Mouse (Mus musculus) embryonic facial prominence, embryonic 13.5 days (tissue): Measurements from ENCODE around the gene Hist1h2bn. TPM values are rescaled to one million over a fixed set of nuclear protein-coding genes. Genes with fewer than 3 reads are reported as not detected.
A peak's percentile ranks its signal among the peaks of the same experiment; 100 is the strongest.
"Not testable (repeated sequence)": the region's sequence is repeated elsewhere in the genome, so short reads cannot be mapped to it uniquely, and the experiment has no call there.

Experiments used
- ATAC-seq: fragments of 200-750 bp; cut with Nextera tagmentation; 2 replicates; pipeline ENCODE4 v1.8.0; 2017; ENCODE audit warnings: low read depth; ENCODE audit not compliant: insufficient number of reproducible peaks, insufficient read depth, low FRiP score, low TSS enrichment
- H3K27ac ChIP-seq: fragments of 300-500 bp; sonication (generic); 2 replicates; pipeline ENCODE4 v1.5.1; 2015; ENCODE audit warnings: moderate library complexity, mild to moderate bottlenecking, inconsistent platforms
- H3K27me3 ChIP-seq: fragments of 300-500 bp; sonication (generic); 2 replicates; pipeline ENCODE4 v1.6.1; 2015; ENCODE audit warnings: mild to moderate bottlenecking, inconsistent platforms
- H3K36me3 ChIP-seq: fragments of 300-500 bp; sonication (generic); 2 replicates; pipeline ENCODE4 v1.6.1; 2015; ENCODE audit warnings: mild to moderate bottlenecking, inconsistent platforms
- H3K4me1 ChIP-seq: fragments of 300-500 bp; sonication (generic); 2 replicates; pipeline ENCODE4 v1.6.1; 2015; ENCODE audit warnings: inconsistent platforms
- H3K4me2 ChIP-seq: fragments of 300-500 bp; sonication (generic); 2 replicates; pipeline ENCODE4 v1.6.1; 2015; ENCODE audit warnings: moderate library complexity, mild to moderate bottlenecking, inconsistent platforms
- H3K4me3 ChIP-seq: fragments of 300-500 bp; sonication (generic); 2 replicates; pipeline ENCODE4 v1.5.1; 2015; ENCODE audit warnings: mild to moderate bottlenecking, inconsistent platforms
- H3K9ac ChIP-seq: fragments of 300-500 bp; sonication (generic); 2 replicates; pipeline ENCODE4 v1.6.1; 2015; ENCODE audit warnings: mild to moderate bottlenecking, inconsistent platforms
- H3K9me3 ChIP-seq: fragments of 300-500 bp; sonication (generic); 2 replicates; pipeline ENCODE4 v1.6.1; 2016; ENCODE audit warnings: inconsistent platforms
- WGBS: fragments of 180-500 bp; shearing (Covaris S2); methylation state at CpG from one replicate; pipeline ENCODE4 v1.1.7; 2015; ENCODE audit warnings: mixed read lengths; 5-methylcytosine and 5-hydroxymethylcytosine counted together
- polyA plus RNA-seq: library from polyadenylated mRNA; unstranded; fragments of >200 nt; fragmentation: Nextera tagmentation; extraction: Ambion mirVana; gene quantifications from 2 replicates; pipeline ENCODE4 v1.2.1, GENCODE M21; 2015

Gene Hist1h2bn
- polyA plus RNA-seq, 1 experiment from 2014 or later: 6.2 TPM

DNA sequence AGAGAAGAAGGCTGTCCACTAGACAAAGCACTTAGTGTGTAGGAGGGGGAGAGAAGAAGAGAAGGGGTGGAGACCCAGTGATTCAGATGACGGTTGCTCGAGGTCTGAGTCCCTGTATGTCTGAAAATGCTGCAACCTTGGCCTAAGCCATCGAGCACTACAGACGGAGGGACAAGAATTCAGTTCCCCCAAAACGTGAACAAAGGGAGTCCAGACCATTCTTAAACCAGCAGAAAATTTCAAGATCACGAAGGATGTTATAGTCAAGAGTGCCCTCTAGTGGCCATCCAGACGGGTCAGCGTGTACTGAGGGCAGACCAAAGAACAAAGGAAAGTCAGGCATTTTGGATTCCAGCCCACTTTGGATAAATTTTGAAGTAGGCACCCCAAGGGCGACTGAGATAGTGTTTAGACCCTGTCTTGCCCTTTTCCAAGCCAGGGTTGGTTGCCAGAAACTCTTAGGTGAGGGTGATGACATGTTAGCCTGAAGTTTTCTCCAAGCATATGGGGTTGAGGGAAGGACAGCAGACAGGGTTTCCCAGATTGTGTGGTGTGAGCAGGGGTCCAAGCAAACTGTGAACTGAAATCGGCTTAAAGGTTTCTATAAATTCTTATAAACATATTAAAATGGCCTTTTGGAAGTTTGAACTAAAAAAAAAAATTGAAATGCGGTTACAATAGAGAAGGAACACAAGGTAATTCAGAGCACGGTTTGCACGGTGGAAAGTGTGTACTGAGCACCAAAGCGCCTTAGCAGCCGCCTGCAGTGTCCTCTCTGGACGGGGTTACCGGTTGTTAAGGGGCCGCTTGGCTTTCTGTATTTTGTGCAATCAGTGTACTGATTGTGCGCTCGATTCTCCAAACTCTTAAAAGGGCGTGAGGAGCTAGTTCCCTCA lies 19.7 kb upstream of the Hist1h2bn start:
- Histone ChIP-seq H3K27me3 (no peaks in the 10 kb centered on the region), H3K36me3 (no peaks in the 10 kb centered on the region), H3K27ac (peak overlapping the region; percentile 99), H3K9ac (peak overlapping the region; percentile 80), H3K4me1 (peaks cover 12% of the 10 kb centered on the region), H3K9me3 (no peaks in the 10 kb centered on the region), H3K4me3 (peak overlapping the region; percentile 53), H3K4me2 (peak overlapping the region; percentile 66)
- WGBS: under 1% methylated on average over 21 of the region's 21 CpGs
- peak; percentile 72; the same call in 1 of the 2 replicates for ATAC-seq

DNA sequence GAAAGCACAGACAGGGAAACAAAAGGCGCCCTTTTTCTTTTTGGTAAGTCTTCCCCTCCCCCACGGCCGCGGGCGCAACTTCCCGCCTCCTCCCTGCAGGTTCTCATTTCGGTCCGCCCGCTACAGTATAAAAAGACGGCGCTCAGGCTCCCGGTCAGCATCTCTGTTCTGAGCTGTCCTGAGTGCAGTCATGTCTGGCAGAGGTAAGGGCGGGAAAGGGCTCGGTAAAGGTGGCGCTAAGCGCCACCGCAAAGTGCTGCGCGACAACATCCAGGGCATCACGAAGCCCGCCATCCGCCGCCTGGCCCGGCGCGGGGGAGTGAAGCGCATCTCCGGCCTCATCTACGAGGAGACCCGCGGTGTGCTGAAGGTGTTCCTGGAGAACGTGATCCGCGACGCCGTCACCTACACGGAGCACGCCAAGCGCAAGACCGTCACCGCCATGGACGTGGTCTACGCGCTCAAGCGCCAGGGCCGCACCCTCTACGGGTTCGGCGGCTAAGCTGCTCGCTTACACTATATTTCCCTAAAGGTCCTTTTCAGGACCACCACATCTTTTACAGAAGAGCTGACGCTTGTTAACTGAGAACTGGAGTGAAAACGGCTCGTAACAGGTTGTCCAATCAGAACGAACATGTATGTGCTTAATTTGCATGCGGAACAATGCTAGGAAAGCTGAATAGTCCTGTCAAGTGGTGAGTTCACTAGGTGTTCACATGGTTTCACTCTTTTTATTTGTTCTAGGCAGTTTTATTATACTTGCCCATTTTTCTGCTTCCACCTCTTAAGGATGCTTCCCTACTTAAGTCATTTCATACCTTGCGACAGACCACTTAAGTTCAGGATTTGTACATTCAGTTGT lies 18.8 kb upstream of the Hist1h2bn start, which contains the start of gene Hist1h4j:
Gene Hist1h4j, plus strand, starts transcription at position 159 of the 862 bp plus-strand sequence.
- H3K9ac ChIP-seq: peak within 1 kb of the TSS; percentile 80
- not testable (repeated sequence) for H3K36me3 ChIP-seq, H3K9me3 ChIP-seq, H3K27me3 ChIP-seq
- H3K4me2 ChIP-seq: peak within 1 kb of the TSS; percentile 66
- ATAC-seq: peak; percentile 90
- peak within 1 kb of the TSS; percentile 99 for H3K27ac ChIP-seq
- WGBS: under 1% methylated on average over 39 of the region's 56 CpGs
- peaks cover 12% of the 10 kb centered on the region for H3K4me1 ChIP-seq
- H3K4me3 ChIP-seq: peak within 1 kb of the TSS; percentile 53

DNA sequence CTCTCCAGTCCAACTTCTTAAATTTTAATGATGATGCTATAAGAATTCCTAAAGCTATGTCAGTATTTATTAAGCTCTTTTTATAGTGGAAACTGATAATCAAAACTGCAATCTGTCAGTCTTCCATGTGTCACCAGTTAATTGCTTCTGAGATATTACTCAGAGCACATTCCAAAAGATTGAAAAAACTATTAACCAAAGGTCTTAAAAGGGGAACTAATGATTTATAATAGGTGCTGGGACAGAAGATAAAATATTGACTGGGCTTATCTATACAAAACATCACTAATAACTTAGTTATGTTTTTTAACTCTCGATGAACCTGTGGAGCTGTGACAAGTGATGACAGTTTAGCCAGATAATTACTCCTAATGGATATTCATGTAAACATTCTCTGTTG lies 8.9 kb upstream of the Hist1h2bn start:
- WGBS: 87% methylated on average over 1 of the region's 1 CpGs

DNA sequence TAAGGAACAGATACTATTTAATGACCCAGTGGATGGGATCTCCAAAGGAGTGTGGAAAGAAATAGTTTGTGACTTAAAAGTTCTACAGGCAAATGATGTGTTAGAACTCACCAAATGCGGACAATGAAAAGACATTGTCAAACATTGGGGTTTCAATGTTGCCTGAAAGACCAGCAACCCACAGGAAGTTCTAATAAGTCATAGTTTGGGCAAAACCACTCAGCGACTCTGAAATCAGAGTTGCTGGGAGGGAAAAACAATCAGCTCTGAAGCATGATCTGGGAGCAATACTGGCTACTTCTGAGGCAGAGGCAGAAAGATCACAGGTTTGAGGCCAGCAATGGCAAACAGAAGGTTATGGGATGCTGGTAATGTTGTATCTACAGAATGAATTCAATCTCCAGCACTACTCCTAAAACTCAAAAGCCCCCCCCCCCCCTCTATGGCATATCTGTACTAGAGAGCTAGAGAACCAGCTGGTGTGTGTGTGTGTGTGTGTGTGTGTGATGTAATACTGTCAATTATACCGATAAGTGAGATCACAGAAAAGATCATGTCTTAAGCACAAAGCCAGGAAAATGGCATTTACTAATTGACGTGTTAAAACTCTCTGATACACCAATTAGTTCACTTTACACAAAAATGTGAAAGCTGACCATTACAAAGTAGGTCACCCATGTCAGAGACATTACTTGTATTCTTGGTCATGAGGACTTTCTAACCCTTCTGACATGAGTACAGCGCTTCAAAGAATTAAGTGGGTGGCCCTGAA lies 4.3 kb upstream of the Hist1h2bn start:
- Histone ChIP-seq H3K9me3 (no peaks in the 10 kb centered on the region), H3K4me2 (peak overlapping the region; percentile 84), H3K4me1 (peaks cover 18% of the 10 kb centered on the region), H3K27ac (peak overlapping the region; percentile 98), H3K27me3 (no peaks in the 10 kb centered on the region), H3K4me3 (peak overlapping the region; percentile 58), H3K36me3 (no peaks in the 10 kb centered on the region), H3K9ac (peak overlapping the region; percentile 79)
- no peak for ATAC-seq
- WGBS: 5% methylated on average over 5 of the region's 5 CpGs

More for the DNA sequence above, 8.9 kb upstream of the Hist1h2bn start:
- Histone ChIP-seq H3K27me3 (no peaks in the 10 kb centered on the region), H3K36me3 (no peaks in the 10 kb centered on the region), H3K4me1 (peaks cover 8% of the 10 kb centered on the region; the same call in 1 of the 2 replicates), H3K9ac (no peak overlapping the region), H3K9me3 (no peaks in the 10 kb centered on the region), H3K4me3 (no peak overlapping the region), H3K4me2 (no peak overlapping the region), H3K27ac (no peak overlapping the region)
- no peak for ATAC-seq

DNA sequence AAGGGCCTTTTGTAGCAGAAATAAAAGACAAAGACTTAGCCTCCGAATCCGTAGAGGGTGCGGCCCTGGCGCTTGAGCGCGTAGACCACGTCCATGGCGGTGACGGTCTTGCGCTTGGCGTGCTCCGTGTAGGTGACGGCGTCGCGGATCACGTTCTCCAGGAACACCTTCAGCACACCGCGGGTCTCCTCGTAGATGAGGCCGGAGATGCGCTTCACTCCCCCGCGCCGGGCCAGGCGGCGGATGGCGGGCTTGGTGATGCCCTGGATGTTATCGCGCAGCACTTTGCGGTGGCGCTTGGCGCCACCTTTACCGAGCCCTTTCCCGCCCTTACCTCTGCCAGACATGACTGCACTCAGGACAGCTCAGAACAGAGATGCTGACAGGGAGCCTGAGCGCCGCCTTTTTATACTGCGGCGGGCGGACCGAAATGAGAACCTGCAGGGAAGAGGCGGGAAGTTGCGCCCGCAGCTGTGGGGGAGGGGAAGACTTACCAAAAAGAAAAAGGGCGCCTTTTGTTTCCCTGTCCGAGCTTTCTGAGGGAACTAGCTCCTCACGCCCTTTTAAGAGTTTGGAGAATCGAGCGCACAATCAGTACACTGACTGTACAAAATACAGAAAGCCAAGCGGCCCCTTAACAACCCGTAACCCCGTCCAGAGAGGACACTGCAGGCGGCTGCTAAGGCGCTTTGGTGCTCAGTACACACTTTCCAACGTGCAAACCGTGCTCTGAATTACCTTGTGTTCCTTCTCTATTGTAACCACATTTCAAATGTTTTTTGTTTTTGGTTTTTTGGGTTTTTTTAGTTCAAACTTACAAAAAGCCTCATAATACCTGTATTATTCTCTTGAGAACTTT lies 3.5 kb upstream of the Hist1h2bn start, which contains the start of gene Hist1h4k:
Gene Hist1h4k, minus strand, starts transcription at position 347 of the 859 bp plus-strand sequence.
- under 1% methylated on average over 49 of the region's 56 CpGs for WGBS

DNA sequence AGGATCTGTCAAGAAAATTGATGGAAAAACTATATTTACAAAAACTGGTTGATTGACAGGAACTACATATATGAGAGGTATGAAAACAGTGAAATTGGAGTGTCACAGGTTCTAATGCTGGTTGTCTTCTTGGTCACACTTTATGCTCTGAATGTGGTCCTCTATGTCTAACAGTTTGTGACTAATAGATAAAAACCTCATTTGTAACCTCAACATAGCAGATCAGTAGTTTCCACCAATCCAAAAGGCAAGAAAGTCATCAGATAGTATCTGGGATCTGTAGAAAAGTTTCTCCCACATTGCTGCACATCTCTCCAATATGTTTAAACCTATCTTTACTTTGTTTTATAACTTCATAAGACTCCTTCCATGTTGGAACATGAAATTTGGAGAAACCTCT lies 2.5 kb upstream of the Hist1h2bn start:
- ATAC-seq: no peak
- Histone ChIP-seq H3K9ac (no peak overlapping the region), H3K27ac (peak overlapping the region; percentile 95; the same call in 1 of the 2 replicates), H3K4me2 (no peak overlapping the region), H3K27me3 (no peaks in the 10 kb centered on the region), H3K4me3 (no peak overlapping the region), H3K36me3 (no peaks in the 10 kb centered on the region), H3K9me3 (no peaks in the 10 kb centered on the region), H3K4me1 (peaks cover 18% of the 10 kb centered on the region)

More for the DNA sequence above, 3.5 kb upstream of the Hist1h2bn start, which contains the start of gene Hist1h4k:
- peak; percentile 85 for ATAC-seq
- Histone ChIP-seq H3K4me1 (peaks cover 18% of the 10 kb centered on the region), H3K4me3 (peak within 1 kb of the TSS; percentile 58), H3K27ac (peak within 1 kb of the TSS; percentile 98), H3K4me2 (peak within 1 kb of the TSS; percentile 84), H3K9ac (peak within 1 kb of the TSS; percentile 79)
- H3K36me3 ChIP-seq, H3K27me3 ChIP-seq, H3K9me3 ChIP-seq: not testable (repeated sequence)

DNA sequence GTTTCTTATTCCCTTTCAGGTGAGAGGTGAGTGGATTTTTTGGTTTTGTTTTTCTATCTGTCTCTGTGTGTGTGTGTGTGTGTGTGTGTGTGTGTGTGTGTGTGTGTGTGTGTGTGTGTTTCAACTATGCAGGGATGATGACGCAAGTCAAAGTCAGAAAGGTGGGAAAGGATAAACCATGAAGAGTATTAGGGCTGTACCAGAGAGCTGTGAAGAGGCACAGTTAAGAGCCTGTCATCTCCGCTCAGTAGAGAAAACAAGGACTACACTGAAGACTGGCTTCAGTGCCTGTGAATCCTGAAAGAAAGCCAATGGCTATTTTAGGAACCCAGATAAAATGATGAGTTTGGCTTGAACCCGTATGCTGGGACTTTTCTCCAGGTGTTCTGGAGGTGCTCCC lies 2.1 kb upstream of the Hist1h2bn start:
- WGBS: 77% methylated on average over 3 of the region's 3 CpGs
- Histone ChIP-seq H3K36me3 (no peaks in the 10 kb centered on the region), H3K9ac (peak overlapping the region; percentile 55; the same call in 1 of the 2 replicates), H3K27me3 (no peaks in the 10 kb centered on the region), H3K27ac (peak overlapping the region; percentile 95), H3K4me3 (no peak overlapping the region), H3K4me2 (peak overlapping the region; percentile 77; the same call in 1 of the 2 replicates), H3K4me1 (peaks cover 18% of the 10 kb centered on the region), H3K9me3 (no peaks in the 10 kb centered on the region)
- no peak for ATAC-seq

DNA sequence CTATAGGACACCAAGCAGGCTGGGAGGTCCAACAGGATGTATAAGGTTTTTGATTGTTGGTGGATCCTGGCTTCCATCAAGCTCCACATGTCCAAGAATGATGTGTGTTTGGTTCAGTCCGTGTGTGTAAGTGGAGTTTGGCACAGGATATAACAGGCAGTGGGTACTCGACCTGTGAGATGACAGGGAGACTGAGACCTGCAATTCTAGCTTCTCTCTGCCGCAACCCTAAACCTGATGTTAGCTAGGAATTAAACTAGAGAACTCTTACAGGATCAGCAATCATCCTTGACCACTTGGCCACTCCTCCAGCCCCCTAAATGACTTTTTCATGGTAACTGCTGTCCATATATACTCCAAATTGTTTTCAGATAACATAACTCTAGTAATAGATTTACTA lies 1.6 kb upstream of the Hist1h2bn start:
- peak overlapping the region; percentile 77 for H3K4me2 ChIP-seq
- H3K4me3 ChIP-seq: peak overlapping the region; percentile 14
- H3K27me3 ChIP-seq: no peaks in the 10 kb centered on the region
- ATAC-seq: no peak
- H3K4me1 ChIP-seq: peaks cover 16% of the 10 kb centered on the region
- H3K9ac ChIP-seq: peak overlapping the region; percentile 55; the same call in 1 of the 2 replicates
- H3K36me3 ChIP-seq: no peaks in the 10 kb centered on the region
- WGBS: 34% methylated on average over 3 of the region's 3 CpGs
- peak overlapping the region; percentile 95 for H3K27ac ChIP-seq
- H3K9me3 ChIP-seq: no peaks in the 10 kb centered on the region

DNA sequence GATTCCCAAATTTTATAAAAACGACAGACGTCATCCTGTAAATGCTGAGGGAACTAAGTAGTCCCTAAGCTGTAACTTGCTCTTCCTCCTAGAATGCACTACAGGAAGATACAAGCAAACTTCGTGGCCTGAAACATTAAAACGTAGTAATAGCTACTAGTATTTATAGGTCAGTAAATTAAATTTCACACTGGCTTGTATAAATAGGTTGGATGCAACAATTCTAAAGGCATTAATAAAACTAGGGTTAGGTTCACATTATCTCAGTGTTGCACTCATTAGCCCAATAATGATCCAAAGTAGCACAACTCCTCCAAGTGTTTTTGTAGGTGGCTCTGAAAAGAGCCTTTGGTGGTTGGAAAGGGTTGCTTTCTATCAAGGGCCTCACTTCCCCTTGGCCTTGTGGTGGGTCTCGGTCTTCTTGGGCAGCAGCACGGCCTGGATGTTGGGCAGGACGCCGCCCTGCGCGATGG lies 836 bp upstream of the Hist1h2bn start:
- no peak for ATAC-seq
- WGBS: 1% methylated on average over 10 of the region's 10 CpGs

More for the DNA sequence above, 836 bp upstream of the Hist1h2bn start:
- Histone ChIP-seq H3K4me3 (peak overlapping the region; percentile 49), H3K27me3 (no peaks in the 10 kb centered on the region), H3K4me2 (peak overlapping the region; percentile 77), H3K27ac (peak overlapping the region; percentile 95), H3K9ac (peak overlapping the region; percentile 80), H3K4me1 (peaks cover 13% of the 10 kb centered on the region), H3K36me3 (no peaks in the 10 kb centered on the region), H3K9me3 (no peaks in the 10 kb centered on the region)
